Mouse (Mus musculus) lung, adult 2 months (tissue): ENCODE data around the gene Lect2. TPM values are rescaled to one million over a fixed set of nuclear protein-coding genes. Genes with fewer than 3 reads are reported as not detected.

Experiments
- DNase-seq: peaks from one replicate; pipeline ENCODE4 v3.0.0; 2022
- H3K4me1 ChIP-seq: fragments of 200-500 bp; 2 replicates; pipeline ENCODE4 v1.6.1; 2011; ENCODE audit warnings: low read length; ENCODE audit not compliant: control insufficient read depth, insufficient read depth
- H3K4me3 ChIP-seq: fragments of 200-500 bp; replicated peaks from 2 replicates; pipeline ENCODE3; 2011; ENCODE audit warnings: low read depth, mild to moderate bottlenecking, control low read depth, low read length; ENCODE audit errors: extremely low read depth
- CTCF ChIP-seq: fragments of 200-500 bp; IDR thresholded peaks from 2 replicates; pipeline ENCODE4 v1.5.1; 2011; ENCODE audit warnings: mild to moderate bottlenecking, low read length, control low read depth; ENCODE audit not compliant: insufficient read depth
- POLR2A ChIP-seq: fragments of 200-500 bp; IDR thresholded peaks from 2 replicates; pipeline ENCODE4 v1.6.1; 2011; ENCODE audit warnings: low read depth, mild to moderate bottlenecking, control low read depth, low read length, borderline replicate concordance; ENCODE audit errors: extremely low read depth
- WGBS: fragments of 180-500 bp; shearing (Covaris S2); methylation state at CpG from one replicate; pipeline ENCODE4 v1.1.7; 2018; 5-methylcytosine and 5-hydroxymethylcytosine counted together
- polyA plus RNA-seq: library from polyadenylated mRNA; depleted of rRNA; stranded (reverse); fragments of >200 nt; gene quantifications from 2 replicates; pipeline ENCODE4 v1.2.3, GENCODE M21; 2012

Lect2 gene
- polyA plus RNA-seq, 1 experiment: not detected

DNA sequence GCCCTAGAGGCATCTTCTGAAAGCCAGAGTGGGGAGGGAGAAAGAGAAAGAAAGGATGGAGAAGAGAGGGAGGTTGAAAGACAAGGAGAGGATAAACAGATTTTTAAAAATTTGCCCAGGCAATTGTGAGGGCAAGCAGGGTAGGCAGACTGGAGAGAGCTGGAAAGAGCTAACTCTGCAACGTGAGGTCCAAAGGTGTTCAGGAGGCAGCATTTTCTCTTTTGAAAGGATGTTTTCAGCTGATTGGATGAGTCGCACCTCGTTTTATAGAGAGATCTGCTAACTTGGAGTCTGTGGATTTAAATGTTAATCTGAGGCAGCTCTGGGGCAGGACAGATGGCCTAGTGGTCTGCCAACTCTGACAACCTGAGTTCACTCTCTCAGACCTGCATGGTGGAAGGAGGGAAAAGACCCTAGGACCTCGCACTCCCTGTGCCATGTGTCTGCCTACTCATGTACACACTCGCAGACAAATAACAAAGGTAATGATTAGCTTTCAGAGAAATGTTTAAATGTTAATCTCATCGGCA, 11.6 kb upstream of the Lect2 start:
- no peak for DNase-seq
- H3K4me1 ChIP-seq: no peaks in the 10 kb centered on the region
- no peak for TF ChIP-seq CTCF
- TF ChIP-seq POLR2A: no peak
- H3K4me3 ChIP-seq: no peak overlapping the region
- 84% methylated on average over 6 of the region's 6 CpGs for WGBS

DNA sequence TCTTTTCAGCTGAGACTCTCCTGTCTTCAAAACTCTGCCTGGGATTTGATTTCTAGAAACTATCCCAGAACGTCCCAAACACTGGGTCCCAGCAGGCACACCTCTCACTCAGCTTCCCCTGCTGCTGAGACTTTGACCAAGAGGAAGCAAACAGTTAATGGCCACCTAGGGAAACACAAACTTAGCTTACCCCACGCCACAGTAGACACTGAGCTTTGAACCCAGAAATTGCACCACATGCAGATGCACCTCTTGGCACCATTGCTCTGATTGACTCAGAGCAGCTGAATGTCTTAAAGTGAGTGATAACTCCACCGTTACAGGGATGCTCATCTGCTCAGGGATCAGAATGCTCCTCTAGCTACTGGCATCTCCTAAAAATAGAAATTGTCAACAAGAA, 10.5 kb upstream of the Lect2 start:
- no peak for DNase-seq
- 65% methylated on average over 3 of the region's 3 CpGs for WGBS
- no peak for TF ChIP-seq CTCF
- no peak for TF ChIP-seq POLR2A
- Histone ChIP-seq H3K4me3 (no peak overlapping the region), H3K4me1 (no peaks in the 10 kb centered on the region)

DNA sequence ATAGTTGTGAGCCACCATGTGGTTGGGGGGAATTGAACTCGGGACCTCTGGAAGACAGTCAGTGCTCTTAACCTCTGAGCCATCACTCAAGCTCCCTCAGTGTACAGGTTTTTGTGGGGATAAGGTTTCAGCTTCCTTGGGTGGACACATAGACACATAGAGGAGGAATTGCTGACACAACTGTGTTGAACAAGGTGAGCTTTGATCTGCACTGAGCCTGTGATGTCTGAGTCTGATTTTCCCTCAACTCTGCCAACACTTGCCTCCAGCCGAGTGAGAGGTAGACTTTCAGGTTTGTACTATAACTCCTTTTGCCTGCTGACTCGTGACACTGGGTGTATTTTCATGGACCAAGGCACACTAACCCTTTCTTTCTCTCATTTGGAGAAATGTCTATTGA, 8.4 kb upstream of the Lect2 start:
- 77% methylated on average over 3 of the region's 3 CpGs for WGBS
- H3K4me3 ChIP-seq: no peak overlapping the region
- no peak for DNase-seq
- H3K4me1 ChIP-seq: no peaks in the 10 kb centered on the region
- TF ChIP-seq CTCF (no peak), POLR2A (no peak)

DNA sequence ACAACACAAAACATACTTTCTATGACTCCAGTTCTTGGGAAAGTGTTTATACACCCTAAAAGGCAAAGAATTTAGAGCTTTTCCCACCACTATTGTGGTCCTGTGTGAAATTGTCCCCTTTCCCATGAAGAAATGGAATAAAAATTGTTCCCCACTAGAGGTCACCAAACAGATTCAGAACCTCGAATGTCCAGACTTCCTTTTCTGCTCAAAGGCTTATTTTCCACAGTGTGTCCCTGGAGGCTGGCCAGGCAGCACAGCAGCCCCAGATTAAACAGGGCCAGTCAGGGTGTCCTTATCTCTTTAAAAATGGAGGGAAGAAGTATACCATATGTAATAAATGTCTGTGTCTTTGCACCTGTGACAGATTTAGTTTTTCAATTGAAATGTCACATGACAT, 7.7 kb upstream of the Lect2 start:
- 0% methylated on average over 1 of the region's 1 CpGs for WGBS
- no peaks in the 10 kb centered on the region for H3K4me1 ChIP-seq
- no peak for TF ChIP-seq POLR2A
- 0 out of 2 replicates have a peak, but pooled peaks have one; percentile 10 for TF ChIP-seq CTCF
- DNase-seq: no peak
- H3K4me3 ChIP-seq: no peak overlapping the region

DNA sequence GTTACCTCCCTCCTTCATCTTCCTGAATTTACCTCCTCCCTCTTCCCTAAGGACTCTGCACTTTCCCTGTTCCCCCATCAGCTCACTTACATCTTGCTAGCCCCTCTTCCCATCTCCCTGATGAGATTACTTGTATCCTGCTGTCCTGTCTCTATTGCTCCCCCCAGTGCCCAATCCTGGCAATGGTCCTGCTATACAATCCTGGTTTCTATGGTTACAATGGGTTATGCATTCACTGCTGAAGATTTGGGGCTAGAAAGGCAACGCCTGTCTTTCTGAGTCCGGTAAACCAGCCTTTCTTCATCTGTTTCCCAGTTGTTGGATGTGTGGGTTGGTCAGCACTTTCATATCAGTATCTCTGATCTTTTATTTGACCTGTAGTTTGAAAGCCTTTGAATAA, 6.1 kb upstream of the Lect2 start:
- 36% methylated on average over 2 of the region's 2 CpGs for WGBS
- Histone ChIP-seq H3K4me1 (no peaks in the 10 kb centered on the region), H3K4me3 (no peak overlapping the region)
- no peak for DNase-seq
- TF ChIP-seq POLR2A (no peak), CTCF (no peak)

DNA sequence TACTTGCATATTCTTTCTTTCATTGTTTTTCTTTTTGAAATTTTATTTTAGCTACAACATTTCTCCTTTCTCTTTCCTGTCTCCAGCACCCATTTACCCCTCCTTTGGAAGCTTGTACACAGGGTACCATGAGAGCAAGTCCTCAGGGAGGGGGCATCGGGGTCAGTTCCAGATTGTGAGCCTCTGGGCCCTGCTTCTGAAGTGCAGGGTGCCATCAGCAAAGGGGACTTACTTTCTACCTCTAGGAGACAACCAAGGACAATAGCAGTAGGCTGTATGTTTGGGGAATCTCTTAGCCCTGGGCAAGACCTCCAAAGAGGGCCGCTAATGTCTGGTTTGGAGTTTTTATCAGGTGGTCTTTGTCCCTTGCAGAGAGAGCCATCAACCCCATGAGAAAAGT, 5.6 kb upstream of the Lect2 start:
- no peaks in the 10 kb centered on the region; the same call in 1 of the 2 replicates for H3K4me1 ChIP-seq
- no peak overlapping the region for H3K4me3 ChIP-seq
- no peak for TF ChIP-seq CTCF
- TF ChIP-seq POLR2A: no peak
- no peak for DNase-seq
- WGBS: 55% methylated on average over 2 of the region's 2 CpGs

DNA sequence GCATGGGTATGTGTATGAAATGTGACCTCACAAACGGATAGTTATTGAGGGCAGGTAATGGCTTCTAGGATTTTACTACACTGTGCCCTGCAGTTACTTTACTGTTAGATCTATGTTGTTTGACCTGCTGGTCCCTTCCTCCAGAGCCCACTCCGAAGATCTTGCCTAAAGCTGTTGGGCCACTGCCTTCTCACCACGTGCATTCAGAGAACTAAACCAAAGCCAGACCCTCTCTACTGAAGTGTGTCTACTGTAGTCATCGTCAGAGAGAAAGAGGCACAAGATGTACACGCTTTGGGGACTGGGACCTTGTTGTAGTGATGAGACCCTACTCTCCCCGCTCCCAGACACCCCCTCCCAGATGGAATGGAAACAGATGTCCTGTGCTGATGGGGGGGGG, 3.4 kb upstream of the Lect2 start:
- WGBS: 68% methylated on average over 6 of the region's 6 CpGs
- DNase-seq: no peak
- TF ChIP-seq CTCF (no peak), POLR2A (no peak)

DNA sequence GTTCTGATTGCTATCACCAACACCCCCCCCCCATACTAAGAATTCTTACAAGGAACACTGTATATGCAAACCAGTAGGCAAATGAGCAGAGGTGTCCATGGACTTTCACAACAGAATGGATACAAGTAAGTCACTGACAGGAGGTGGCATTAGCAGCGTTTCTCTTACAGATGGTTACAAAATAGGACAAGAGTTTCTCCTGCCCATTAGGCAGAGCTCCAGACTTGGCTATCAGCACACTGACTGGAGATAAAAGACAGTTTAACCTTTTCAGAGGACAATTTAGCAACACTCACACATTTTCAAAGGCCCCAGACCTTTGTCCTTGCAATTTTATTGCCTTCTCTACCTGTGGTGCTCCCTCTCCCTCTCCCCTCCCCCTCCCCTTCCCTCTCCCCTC, 2.3 kb upstream of the Lect2 start:
- Histone ChIP-seq H3K4me1 (no peaks in the 10 kb centered on the region; the same call in 1 of the 2 replicates), H3K4me3 (no peak overlapping the region)
- DNase-seq: no peak
- 31% methylated on average over 1 of the region's 1 CpGs for WGBS
- TF ChIP-seq POLR2A (no peak), CTCF (no peak)

More for the DNA sequence above, 3.4 kb upstream of the Lect2 start:
- Histone ChIP-seq H3K4me3 (no peak overlapping the region), H3K4me1 (no peaks in the 10 kb centered on the region; the same call in 1 of the 2 replicates)

DNA sequence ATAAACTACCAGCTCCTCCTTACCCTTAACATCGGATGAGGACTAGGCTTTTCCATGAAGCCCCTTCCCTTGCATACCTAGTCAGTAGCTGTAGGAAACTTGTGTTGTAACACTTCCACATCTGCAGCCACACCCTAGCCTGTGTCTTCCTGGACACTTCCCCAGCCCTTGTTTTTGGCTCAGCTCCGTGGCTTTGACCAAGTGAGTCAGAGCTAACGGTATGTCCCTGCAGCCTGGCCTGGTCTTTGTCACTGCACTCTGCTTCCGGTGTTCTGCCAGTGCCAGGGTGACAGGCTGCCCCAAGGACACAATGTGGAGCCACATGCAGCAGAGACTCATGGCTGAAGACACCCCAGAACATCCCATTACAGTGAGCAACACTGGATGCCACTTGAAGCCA, 1.1 kb upstream of the Lect2 start:
- Histone ChIP-seq H3K4me1 (no peaks in the 10 kb centered on the region; the same call in 1 of the 2 replicates), H3K4me3 (no peak overlapping the region)
- TF ChIP-seq CTCF (no peak), POLR2A (no peak)
- DNase-seq: no peak
- WGBS: 36% methylated on average over 4 of the region's 4 CpGs

DNA sequence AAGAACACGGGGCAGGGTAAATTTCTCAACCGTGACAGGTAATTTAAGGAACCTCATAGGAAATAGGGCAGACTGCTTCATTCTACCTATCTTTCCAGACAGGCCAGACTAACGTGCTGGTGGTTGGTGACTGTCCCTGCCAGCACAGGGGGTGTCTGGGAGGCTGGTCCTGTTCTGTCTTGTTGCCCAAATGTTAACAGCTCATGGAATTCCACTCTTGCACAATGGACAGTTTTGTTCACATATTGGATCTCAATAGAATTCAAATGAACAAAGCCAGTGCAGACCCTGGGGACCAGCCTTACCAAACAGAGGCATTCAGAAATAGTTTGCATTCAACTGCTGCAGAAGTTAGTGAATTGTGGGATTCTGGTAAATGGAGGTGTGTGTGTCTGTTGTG, 3.3 kb downstream of the Lect2 start:
- H3K4me3 ChIP-seq: no peak overlapping the region
- H3K4me1 ChIP-seq: no peaks in the 10 kb centered on the region; the same call in 1 of the 2 replicates
- TF ChIP-seq CTCF: no peak
- TF ChIP-seq POLR2A: no peak
- DNase-seq: no peak
- WGBS: 55% methylated on average over 3 of the region's 3 CpGs

DNA sequence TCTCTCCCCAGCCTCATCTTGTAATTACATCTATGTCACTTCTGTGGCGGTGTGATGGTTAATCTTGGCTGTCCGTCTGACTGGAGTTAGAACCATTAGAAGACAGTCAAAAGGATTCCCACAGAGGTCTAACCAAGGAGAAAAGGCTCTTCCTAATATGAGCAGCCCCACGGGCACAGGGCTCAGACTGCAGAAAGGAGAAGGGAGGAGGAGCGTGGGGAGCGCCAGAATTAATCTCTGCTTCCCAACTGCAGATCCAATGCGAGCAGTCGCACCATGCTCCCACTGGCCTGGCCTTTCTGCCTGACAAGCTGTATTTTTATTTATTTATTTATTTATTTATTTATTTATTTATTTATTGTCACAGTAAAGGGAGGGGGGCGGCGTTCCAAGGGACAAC, 4.5 kb downstream of the Lect2 start:
- no peak for DNase-seq
- no peak for TF ChIP-seq CTCF
- TF ChIP-seq POLR2A: no peak
- WGBS: 92% methylated on average over 9 of the region's 9 CpGs
- no peak overlapping the region for H3K4me3 ChIP-seq
- no peaks in the 10 kb centered on the region for H3K4me1 ChIP-seq
